Mouse (Mus musculus): ENCODE measurements at regions not wholly inside any gene's neighbourhood (a gene's known extent, or its start where the extent isn't known, plus 50 kb on each side); places are given as distances from the start of the nearest gene placed in this dataset.

DNA sequence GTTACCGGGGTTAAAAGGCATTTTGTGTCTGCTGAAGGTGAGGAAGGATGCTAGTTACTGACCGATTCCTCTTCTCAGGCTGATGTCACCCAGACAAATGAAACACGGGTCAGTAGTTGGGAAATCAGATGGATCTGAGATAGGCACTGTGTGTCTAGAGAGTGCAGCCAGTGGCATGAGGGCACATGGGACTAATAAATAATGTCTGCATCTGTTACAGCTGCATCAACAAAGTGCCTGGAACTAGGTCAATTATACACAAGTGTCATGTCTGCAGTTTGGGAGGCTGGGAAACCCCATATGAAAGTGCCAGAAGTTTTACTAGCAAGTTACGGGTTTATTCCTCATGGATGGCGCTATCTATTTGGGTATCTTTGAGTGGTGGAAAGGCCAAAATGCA is 68.8 kb downstream of the Cxcl12 start:
- no peaks in the 10 kb centered on the region for H3K4me1 ChIP-seq
- no peaks in the 10 kb centered on the region for H3K27me3 ChIP-seq (ENCODE audit: insufficient read depth, poor library complexity, severe bottlenecking)
- DNase-seq (ENCODE audit: low spot score), result no peak
- WGBS, result 76% methylated on average over 5 of the region's 5 CpGs
- no peaks in the 10 kb centered on the region for H3K36me3 ChIP-seq
- no peak overlapping the region for H3K27ac ChIP-seq
- H3K4me3 ChIP-seq, result no peak overlapping the region
- H3K9me3 ChIP-seq, result no peaks in the 10 kb centered on the region

DNA sequence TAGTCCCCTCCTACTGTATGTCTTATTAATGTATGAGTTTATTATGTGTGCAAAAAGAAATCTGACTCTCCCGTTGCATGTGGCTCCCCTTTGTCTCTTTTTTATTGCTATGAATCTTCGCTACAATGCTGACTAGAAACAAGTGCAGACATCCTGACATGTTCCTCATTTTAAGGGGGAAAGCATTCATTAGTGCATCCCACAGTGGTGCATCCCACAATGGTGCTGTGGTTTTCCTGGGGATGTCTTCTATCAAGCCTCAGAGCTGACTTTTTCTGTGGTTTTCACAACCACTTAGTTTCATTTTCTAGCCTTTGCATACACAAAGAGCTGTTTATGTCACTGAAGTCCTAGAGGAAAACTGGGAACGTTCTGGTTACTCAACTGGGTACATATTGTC is 72.9 kb downstream of the Cxcl12 start:
- WGBS, result 78% methylated on average over 3 of the region's 3 CpGs
- no peaks in the 10 kb centered on the region for H3K9me3 ChIP-seq
- H3K4me3 ChIP-seq, result no peak overlapping the region
- H3K27me3 ChIP-seq (ENCODE audit: insufficient read depth, poor library complexity, severe bottlenecking), result 0 out of 2 replicates have a peak, but pooled peaks cover 6% of the 10 kb centered on the region
- no peak for DNase-seq (ENCODE audit: low spot score)
- no peak overlapping the region for H3K27ac ChIP-seq
- H3K4me1 ChIP-seq, result peaks cover 15% of the 10 kb centered on the region
- H3K36me3 ChIP-seq, result no peaks in the 10 kb centered on the region

DNA sequence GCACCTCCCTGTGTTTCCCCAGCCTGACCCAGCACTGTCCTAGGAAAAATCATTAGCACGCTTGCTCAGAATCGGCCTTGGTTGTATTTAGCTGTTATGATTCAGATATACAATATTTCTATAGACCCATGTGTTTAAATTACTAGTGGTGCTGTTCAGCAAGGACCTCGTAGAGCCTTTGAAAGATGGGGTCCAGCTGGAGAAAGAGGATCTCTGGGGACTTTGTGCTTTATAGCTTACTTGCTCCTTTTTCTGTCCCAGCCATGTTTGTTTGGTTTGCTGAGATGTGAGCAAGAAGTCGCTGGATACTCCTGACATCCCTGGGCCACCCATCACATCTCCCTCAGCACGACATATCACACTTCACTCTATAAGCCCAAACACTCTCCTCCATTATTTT is 77.1 kb downstream of the Cxcl12 start:
- Histone ChIP-seq H3K27me3 (ENCODE audit: insufficient read depth, poor library complexity, severe bottlenecking) (0 out of 2 replicates have a peak, but pooled peaks cover 6% of the 10 kb centered on the region), H3K36me3 (no peaks in the 10 kb centered on the region), H3K27ac (peak overlapping the region; percentile 62), H3K9me3 (no peaks in the 10 kb centered on the region), H3K4me3 (no peak overlapping the region), H3K4me1 (peaks cover 49% of the 10 kb centered on the region)
- DNase-seq (ENCODE audit: low spot score), result no peak
- 73% methylated on average over 5 of the region's 5 CpGs for WGBS

DNA sequence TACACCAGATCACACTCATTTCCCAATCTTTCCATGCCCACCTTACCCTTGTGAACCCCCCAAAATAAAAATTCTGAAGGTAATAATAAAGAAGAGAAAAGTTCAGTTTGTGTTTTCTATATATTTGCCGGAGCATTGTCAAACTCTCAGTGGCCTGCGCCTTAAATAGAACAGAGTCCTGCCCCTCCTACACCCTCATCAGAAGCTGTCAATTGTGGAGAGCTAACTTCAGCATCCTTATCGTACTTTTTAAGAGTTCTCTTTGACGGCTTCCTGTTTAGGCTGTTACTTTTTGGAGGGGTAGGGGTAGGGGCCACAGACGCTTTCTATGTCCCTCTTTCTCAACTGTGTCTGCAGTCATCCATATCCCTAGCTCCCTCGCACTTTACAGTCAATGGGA is 77.5 kb downstream of the Cxcl12 start:
- no peak overlapping the region for H3K4me3 ChIP-seq
- peak overlapping the region; percentile 62 for H3K27ac ChIP-seq
- H3K9me3 ChIP-seq, result no peaks in the 10 kb centered on the region
- peaks cover 53% of the 10 kb centered on the region for H3K4me1 ChIP-seq
- no peaks in the 10 kb centered on the region for H3K36me3 ChIP-seq
- 0 out of 2 replicates have a peak, but pooled peaks cover 6% of the 10 kb centered on the region for H3K27me3 ChIP-seq (ENCODE audit: insufficient read depth, poor library complexity, severe bottlenecking)
- no peak for DNase-seq (ENCODE audit: low spot score)
- 29% methylated on average over 6 of the region's 6 CpGs for WGBS

DNA sequence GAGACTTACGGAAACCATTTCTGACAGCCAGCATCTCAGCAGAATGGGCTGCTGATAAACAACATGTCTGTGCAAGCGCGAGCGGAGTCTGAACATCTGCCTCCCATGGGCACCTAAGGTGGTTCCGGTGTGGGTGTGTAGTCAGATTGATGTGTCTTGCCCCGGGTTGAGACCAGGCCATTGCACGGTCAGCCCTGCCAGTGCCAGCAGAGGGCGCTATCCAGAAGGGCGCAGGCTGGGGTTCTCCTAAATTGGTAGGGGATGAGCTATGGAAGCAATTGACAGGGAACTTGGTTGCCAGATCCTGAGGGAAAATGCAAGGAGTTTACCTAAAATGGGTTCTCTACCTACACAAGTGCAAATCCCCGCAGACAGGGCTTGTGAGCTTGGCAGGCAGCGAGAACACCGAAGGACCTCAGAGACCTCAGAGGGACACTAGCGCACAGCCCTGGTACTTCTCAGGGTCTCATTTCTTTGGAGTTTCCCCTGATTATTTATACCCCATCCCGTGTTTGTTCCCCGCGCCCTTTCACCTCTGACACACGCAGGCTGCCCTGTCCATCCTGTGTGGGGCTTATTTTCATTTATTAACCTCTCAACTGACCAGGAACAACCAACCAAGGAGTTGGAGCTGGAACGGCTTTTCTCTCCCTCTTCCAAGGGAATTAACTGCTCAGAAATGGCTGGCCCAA is 81.0 kb downstream of the Cxcl12 start:
- 77% methylated on average over 18 of the region's 18 CpGs for WGBS
- peaks cover 3% of the 10 kb centered on the region; the same call in 1 of the 2 replicates for H3K27me3 ChIP-seq (ENCODE audit: insufficient read depth, poor library complexity, severe bottlenecking)
- 0 out of 2 replicates have a peak overlapping the region, but pooled peaks have one; percentile 47 for H3K27ac ChIP-seq
- no peak for DNase-seq (ENCODE audit: low spot score)
- no peak overlapping the region for H3K4me3 ChIP-seq
- no peaks in the 10 kb centered on the region for H3K9me3 ChIP-seq
- H3K4me1 ChIP-seq, result peaks cover 81% of the 10 kb centered on the region
- H3K36me3 ChIP-seq, result no peaks in the 10 kb centered on the region

DNA sequence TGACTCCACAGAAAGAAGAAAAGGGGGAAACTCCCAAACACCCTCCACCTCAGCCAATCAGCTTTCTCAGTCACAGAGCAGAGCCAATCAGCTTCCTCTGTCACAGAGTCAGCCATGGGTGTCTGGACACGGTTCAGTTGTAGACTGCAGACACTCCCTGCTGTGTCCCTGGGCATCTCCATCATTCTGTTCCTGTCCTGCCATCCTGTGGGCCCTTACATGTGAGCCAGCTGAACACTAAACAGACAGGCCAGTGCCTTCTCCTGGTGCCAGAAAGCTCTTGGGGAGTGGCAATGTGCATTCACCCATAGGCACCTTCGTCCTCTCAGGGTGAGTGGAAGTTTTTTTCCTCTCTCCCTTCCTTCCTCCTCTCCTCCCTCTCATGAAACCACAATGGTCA is 81.7 kb downstream of the Cxcl12 start:
- WGBS, result 58% methylated on average over 2 of the region's 2 CpGs
- H3K4me1 ChIP-seq, result peaks cover 82% of the 10 kb centered on the region
- no peaks in the 10 kb centered on the region for H3K9me3 ChIP-seq
- DNase-seq (ENCODE audit: low spot score), result no peak
- H3K36me3 ChIP-seq, result no peaks in the 10 kb centered on the region
- peaks cover 3% of the 10 kb centered on the region; the same call in 1 of the 2 replicates for H3K27me3 ChIP-seq (ENCODE audit: insufficient read depth, poor library complexity, severe bottlenecking)
- H3K27ac ChIP-seq, result peak overlapping the region; percentile 47; the same call in 1 of the 2 replicates
- no peak overlapping the region for H3K4me3 ChIP-seq

DNA sequence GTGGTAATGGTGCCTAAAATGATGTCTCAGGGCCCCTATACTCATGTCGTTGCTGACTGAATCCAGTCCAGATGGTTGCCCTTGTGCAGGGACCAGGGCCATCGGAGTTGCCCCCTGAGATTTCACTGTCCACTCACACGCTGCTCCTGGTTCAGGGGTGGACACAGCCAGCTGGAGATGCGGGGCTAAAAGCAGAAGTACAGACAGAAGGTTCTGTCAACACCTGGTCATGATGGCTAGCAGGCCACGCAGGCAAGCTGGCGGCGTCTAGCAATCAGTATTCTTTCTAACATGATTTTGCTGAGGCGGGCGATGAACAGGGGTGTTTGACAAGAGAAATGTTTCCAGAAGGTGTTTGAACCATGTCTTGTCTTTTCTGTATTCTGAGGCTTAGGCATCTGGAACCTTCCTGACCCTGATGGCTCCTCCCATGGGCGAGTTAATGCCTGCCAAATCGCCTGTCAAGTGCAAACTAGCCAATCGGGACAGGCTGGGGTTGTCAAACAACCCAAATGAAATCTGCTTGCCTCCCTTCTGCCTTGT is 83.1 kb downstream of the Cxcl12 start:
- H3K4me1 ChIP-seq, result peaks cover 70% of the 10 kb centered on the region
- no peaks in the 10 kb centered on the region for H3K36me3 ChIP-seq
- H3K9me3 ChIP-seq, result no peaks in the 10 kb centered on the region
- WGBS, result 28% methylated on average over 12 of the region's 12 CpGs
- DNase-seq (ENCODE audit: low spot score), result peak; percentile 88
- H3K27ac ChIP-seq, result no peak overlapping the region
- no peak overlapping the region for H3K4me3 ChIP-seq
- H3K27me3 ChIP-seq (ENCODE audit: insufficient read depth, poor library complexity, severe bottlenecking), result peaks cover 3% of the 10 kb centered on the region; the same call in 1 of the 2 replicates

DNA sequence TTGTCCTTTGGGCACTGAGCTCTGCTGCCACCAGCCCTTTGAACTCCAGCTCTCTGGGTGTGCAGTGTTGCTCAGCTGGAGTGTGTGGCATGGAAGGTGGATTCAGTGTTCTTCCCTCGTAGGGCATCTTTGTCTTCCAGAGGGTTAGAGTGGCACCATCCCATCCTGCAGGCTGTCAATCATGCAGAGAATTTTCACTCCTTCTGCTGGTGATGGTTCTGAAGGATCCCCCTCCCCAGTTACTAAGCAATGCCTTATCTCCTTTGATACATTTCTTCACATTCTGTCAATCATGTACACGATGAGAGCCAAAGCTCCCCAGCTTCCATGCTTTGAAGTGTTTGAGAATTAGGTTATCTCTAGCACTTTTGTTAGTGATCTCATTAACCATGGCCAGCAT is 84.0 kb downstream of the Cxcl12 start:
- Histone ChIP-seq H3K27ac (no peak overlapping the region), H3K36me3 (no peaks in the 10 kb centered on the region), H3K27me3 (ENCODE audit: insufficient read depth, poor library complexity, severe bottlenecking) (peaks cover 3% of the 10 kb centered on the region; the same call in 1 of the 2 replicates), H3K4me3 (no peak overlapping the region), H3K4me1 (peaks cover 62% of the 10 kb centered on the region), H3K9me3 (no peaks in the 10 kb centered on the region)
- peak; percentile 53 for DNase-seq (ENCODE audit: low spot score)
- WGBS, result 49% methylated on average over 2 of the region's 2 CpGs

DNA sequence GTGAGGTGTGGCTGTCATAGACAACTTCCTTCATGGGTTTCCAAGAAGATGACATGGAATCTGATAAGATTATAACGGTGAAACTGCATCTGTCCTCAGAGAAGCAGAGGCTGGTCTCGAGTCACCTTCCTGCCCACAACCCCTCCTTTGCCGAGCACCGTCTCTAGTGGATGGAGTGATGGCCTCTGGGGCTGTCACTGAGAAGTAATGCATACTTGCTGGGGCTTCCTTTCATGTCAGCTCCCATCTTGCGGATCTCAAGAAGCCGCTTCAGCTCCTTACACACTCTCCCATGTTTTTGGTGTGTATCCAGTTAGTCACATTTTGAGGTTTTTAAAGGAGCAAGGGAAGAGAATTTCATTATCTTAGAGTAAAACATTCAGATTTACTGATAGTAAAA is 84.7 kb downstream of the Cxcl12 start:
- peaks cover 57% of the 10 kb centered on the region for H3K4me1 ChIP-seq
- no peaks in the 10 kb centered on the region for H3K36me3 ChIP-seq
- WGBS, result 66% methylated on average over 6 of the region's 6 CpGs
- no peaks in the 10 kb centered on the region for H3K9me3 ChIP-seq
- H3K4me3 ChIP-seq, result no peak overlapping the region
- peaks cover 3% of the 10 kb centered on the region; the same call in 1 of the 2 replicates for H3K27me3 ChIP-seq (ENCODE audit: insufficient read depth, poor library complexity, severe bottlenecking)
- DNase-seq (ENCODE audit: low spot score), result peak; percentile 64
- H3K27ac ChIP-seq, result no peak overlapping the region

DNA sequence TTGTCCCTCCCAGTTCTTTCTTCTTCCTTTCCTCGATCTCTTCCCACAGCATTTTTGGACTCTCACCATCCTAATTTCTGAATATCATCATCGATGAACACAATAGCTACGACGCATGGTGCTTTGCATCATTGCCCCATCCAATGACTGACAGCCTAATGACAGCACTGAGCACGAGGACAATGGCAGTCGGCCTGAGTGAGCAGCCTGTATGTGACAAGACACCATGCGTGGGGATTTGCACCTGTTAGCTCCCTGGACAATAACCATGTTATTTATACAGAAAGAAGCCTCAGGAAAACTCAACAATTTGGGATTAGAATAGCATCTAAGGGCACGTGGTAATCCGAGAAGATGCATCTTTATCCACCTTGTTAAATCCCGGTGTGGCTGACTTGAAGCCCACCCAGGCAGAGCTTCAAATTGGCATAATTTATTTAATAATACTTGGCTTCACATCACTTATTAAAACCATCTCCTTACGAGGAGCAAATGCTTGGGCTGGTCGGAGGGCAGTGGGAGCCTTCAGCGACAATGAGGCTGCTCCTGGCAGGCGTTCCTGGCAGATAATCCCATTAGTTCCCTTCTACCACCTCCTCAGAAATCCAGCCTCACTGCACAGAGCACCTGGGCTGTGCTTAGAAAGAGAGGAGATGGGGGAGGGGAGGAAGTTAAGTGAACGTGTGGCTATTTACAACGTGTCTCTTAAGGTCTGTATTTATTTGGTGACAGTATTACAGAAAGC is 85.4 kb downstream of the Cxcl12 start:
- Histone ChIP-seq H3K4me1 (peaks cover 56% of the 10 kb centered on the region), H3K9me3 (no peaks in the 10 kb centered on the region), H3K36me3 (no peaks in the 10 kb centered on the region), H3K4me3 (no peak overlapping the region), H3K27me3 (ENCODE audit: insufficient read depth, poor library complexity, severe bottlenecking) (peaks cover 3% of the 10 kb centered on the region; the same call in 1 of the 2 replicates), H3K27ac (no peak overlapping the region)
- 57% methylated on average over 16 of the region's 16 CpGs for WGBS
- peak; percentile 64 for DNase-seq (ENCODE audit: low spot score)

DNA sequence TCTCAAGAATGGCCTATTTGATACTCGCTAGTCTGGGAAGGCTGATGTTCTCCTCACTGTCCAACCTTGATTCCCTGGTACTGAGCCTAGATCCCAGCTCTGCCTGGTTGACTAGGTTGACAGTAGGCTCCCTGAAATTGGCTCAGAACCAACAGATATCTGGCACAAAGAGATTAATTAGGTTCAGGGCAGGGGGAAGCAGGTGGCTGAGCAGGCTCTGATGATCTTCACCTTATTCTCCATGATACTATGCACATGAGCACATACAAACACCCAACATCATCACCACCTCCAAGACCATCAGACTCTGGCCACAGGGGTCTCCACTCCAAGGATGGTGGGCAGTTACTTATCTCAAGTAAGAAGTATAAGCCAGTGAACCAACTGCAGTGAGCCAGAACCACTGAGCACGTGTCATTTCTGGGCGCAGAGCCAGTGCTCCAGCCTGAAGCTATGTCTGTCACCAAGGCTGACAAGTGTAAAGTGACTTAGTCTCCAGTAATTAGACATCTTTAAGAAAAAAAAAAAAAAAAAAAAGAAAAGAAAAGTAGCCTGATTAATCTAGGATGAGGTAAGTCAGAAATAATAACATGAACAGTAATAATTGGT is 86.4 kb downstream of the Cxcl12 start:
- WGBS, result 57% methylated on average over 3 of the region's 3 CpGs
- DNase-seq (ENCODE audit: low spot score), result peak; percentile 65
- H3K27me3 ChIP-seq (ENCODE audit: insufficient read depth, poor library complexity, severe bottlenecking), result peaks cover 3% of the 10 kb centered on the region; the same call in 1 of the 2 replicates
- peaks cover 46% of the 10 kb centered on the region for H3K4me1 ChIP-seq
- H3K27ac ChIP-seq, result no peak overlapping the region
- no peak overlapping the region for H3K4me3 ChIP-seq
- no peaks in the 10 kb centered on the region for H3K9me3 ChIP-seq
- no peaks in the 10 kb centered on the region for H3K36me3 ChIP-seq

DNA sequence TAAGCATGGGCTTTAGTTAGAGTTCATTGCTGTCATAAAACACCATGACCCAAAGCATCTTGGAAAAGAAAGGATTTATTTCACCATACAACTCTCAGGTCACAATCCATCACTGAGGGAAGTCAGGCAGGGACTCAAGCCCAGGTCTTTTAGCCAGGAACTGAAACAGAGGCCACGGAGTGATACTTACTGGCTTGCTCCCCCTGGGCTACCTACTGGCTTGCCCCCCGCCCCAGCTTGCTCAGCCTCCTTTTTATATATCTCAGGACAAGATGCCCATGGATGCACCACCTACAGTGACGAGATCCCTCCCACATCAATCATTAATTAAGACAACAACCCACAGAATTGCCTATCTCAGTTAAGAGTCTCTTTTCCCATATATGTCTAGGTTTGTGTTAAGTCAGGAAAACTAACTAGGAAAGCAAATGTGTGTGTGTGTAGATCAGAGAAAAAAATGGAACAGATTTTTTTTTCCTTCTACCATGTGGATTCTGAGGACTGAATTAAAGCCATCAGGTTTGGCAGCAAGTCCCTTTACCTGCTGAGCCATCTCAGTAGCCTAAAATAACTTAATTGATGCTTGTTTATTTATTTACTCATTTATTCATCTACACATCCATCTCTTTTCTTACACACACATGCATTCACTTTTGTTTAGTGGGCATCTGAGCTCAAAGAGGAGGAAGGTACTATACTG is 87.2 kb downstream of the Cxcl12 start:
- Histone ChIP-seq H3K4me1 (peaks cover 38% of the 10 kb centered on the region), H3K4me3 (no peak overlapping the region), H3K27ac (no peak overlapping the region), H3K9me3 (no peaks in the 10 kb centered on the region), H3K36me3 (no peaks in the 10 kb centered on the region), H3K27me3 (ENCODE audit: insufficient read depth, poor library complexity, severe bottlenecking) (peaks cover 3% of the 10 kb centered on the region; the same call in 1 of the 2 replicates)
- 77% methylated on average over 3 of the region's 3 CpGs for WGBS
- DNase-seq (ENCODE audit: low spot score), result peak; percentile 52

All from heart, embryonic 10.5 days (tissue).